Mouse (Mus musculus) common myeloid progenitor, adult 5-6 weeks (primary cell): Measurements from ENCODE around the gene Nr2e1. TPM values are rescaled to one million over a fixed set of nuclear protein-coding genes. Genes with fewer than 3 reads are reported as not detected.

ENCODE experiments used
- ATAC-seq: replicated peaks from 2 replicates; pipeline ENCODE4 v1.8.0; 2016; ENCODE audit warnings: low read depth, mild to moderate bottlenecking, moderate TSS enrichment, inconsistent platforms; ENCODE audit not compliant: poor library complexity, severe bottlenecking
- total RNA-seq: library from RNA; stranded (forward); fragments of 200-1000, 187-1606 nt; gene quantifications from 2 replicates; pipeline ENCODE4 v1.2.3, GENCODE M21; 2017

Gene Nr2e1
- total RNA-seq, 1 experiment from 2014 or later: not detected

- peak; percentile 71 for ATAC-seq
Measured at GRCm38 (mm10) chr10:42562272-42562671, 21.2 kb downstream of the Nr2e1 start.

GRCm38 (mm10) chr10:42559581-42560200 lies 23.7 kb downstream of the Nr2e1 start:
- no peak for ATAC-seq

DNA sequence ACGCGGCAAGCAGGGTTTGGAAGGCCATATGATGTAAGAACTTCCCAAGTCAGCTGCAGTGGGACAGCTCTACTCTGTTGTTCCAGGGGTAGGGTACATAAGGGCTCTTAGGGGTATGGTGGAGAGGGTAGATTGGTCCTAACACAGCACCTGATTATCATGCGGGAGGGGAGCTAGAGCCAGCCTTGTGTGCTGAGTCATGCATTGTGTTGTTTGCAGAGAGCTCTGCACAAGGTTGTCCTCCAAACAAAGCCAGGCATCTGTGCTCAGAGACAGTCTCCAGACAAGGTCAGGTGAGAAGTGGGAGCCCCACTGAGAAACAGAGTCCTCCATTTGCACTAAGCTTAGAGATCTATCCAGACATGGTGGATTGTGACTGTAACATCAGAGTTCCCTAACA lies 36.9 kb downstream of the Nr2e1 start:
- ATAC-seq: no peak

GRCm38 (mm10) chr10:42545707-42546503 lies 37.5 kb downstream of the Nr2e1 start:
- no peak for ATAC-seq

DNA sequence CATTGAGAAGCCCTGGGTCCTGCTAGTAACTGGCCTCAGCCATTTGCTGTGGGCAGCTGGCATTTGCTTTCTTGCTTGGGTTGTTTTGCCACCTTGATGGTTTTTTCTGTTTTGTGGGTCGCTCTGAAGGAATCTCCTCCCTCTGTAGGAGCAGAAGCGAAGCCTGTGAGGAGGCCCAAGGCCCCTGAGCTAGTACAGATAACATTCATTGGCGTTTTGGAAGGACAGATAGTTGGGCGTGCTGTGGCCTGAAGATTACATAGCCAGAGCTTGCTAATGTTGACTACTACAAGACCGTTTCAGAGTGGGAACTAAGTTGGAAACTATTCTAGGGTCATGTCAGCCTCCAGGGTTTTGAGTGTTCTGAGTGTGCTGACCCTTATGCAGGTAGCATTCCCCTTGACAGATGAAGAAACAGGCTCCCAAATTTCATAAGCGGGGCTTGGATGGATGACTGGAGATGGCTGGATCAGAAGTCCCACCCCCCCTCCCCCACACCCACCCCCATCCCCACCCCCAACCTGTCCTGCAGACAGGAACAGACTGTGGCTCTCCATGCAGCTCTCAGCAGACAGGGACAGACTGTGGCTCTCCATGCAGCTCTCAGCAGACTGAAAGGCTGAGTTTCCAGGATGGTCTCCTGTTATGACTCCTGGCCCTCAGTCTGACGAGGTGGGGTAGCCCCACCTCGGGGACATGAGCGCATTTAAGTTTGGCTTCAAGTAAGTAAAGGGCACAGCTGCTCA lies 45.7 kb downstream of the Nr2e1 start:
- peak; percentile 62 for ATAC-seq

- peak; percentile 64; the same call in 1 of the 2 replicates for ATAC-seq
Measured at GRCm38 (mm10) chr10:42533836-42534453, 49.5 kb downstream of the Nr2e1 start.

GRCm38 (mm10) chr10:42525682-42526081 lies 57.8 kb downstream of the Nr2e1 start:
- peak; percentile 47; the same call in 1 of the 2 replicates for ATAC-seq

DNA sequence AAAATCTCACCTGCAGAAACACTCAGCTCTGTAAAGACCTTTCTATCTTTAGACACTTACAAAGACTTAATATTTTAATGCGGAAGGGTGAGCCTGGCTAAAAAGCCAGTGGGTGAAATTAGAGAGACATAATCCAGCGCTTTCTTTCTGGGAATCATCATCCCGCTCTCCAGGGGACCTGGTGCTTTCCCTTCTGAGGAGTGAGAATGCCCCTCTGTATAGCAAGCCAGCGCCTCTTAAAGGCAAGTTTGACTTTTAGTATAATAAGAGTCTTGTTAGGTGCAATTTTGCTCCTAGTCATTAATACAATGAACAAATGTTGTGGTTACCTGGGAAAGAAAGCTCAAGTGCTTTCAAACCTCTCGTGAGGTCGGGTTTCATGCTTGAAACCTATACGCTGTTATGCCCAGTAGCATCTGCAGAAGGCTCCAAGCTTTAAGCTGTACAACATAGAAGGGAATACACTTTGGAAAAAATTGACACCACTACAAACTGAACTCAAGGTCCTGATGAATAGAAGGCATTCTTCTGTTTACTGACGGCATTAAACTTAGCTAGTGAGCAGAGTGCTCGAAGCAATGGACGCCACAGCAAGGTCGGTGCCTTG lies 59.8 kb downstream of the Nr2e1 start:
- ATAC-seq: no peak

GRCm38 (mm10) chr10:42522912-42523311 lies 60.5 kb downstream of the Nr2e1 start:
- ATAC-seq: no peak

DNA sequence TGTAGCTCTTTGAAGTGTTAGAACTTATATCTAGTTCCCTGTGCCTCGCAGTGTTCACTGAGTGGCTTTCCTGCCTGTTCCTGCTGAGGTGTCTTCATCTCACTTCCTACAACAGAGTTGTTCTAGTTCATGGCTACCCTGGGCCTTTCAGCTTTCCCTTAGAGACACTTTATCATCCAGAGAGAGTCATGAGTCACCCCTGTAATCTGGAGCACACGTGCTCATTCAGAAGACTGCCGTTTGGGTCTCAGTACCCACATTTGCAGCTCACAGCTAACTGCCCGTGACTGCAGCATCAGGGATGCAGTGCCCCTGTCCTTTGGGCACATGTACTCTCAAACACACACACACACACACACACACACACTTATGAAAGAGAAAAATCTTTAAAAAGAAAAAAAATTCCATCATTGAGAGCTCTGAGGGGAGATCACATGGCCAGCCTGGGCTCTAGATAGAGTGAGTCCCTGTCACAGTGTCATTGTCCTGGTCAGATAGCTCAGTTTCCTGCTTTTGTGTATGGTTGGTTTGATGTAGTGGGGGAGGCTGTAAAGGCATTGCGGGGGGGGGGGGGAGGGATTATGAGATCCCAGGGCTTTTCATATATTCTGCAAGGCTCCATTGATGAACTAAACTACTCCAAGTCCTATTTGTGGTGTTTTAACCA lies 62.0 kb downstream of the Nr2e1 start:
- ATAC-seq: no peak

GRCm38 (mm10) chr10:42518363-42518762 lies 65.1 kb downstream of the Nr2e1 start:
- ATAC-seq: no peak

DNA sequence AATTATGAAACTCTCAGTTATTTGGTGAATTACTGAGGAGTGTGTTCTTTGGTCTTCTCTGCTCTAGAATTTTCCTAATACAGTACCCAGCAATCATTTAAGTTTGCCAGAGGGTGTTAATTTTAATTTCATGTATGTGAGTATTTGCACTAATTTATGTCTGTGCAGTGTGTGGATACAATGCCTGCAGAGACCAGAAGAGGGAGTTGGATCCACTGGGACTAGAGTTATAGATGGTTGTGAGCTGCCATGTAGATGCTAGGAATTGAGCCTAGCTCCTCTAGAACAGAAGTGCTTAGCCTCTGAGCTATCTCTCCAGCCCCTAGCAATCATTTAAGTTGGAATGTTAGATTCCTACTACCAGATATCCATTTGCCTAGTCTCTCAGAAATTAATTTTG lies 69.3 kb downstream of the Nr2e1 start:
- no peak for ATAC-seq

Other genes starting within 250 kb of the Nr2e1 start
- 4.9 and 5.5 TPM in 2 replicates for gene Afg1l, start 105.1 kb downstream of the Nr2e1 start, total RNA-seq
- gene Snx3, start 81.6 kb downstream of the Nr2e1 start, total RNA-seq: 94.6 and 119 TPM in 2 replicates
- gene Ostm1, start 190 bp upstream of the Nr2e1 start, total RNA-seq: 31.4 and 32.5 TPM in 2 replicates
- gene Sec63, start 177.9 kb upstream of the Nr2e1 start, total RNA-seq: 37.6 and 58.7 TPM in 2 replicates